Mouse (Mus musculus): ENCODE results near the gene Tsc22d1.

- TF ChIP-seq EP300 (IDR thresholded peaks at IDR 0.05; ENCODE audit: low read length) (no peak), E2F4 (IDR thresholded peaks at IDR 0.05; ENCODE audit: insufficient replicate concordance, low read depth, low read length) (no peak), MAZ (IDR thresholded peaks at IDR 0.05; ENCODE audit: low read depth, low read length) (no peak), TCF12 (IDR thresholded peaks at IDR 0.05; ENCODE audit: low read depth, low read length) (no peak), CTCF (conservative IDR thresholded peaks at IDR 0.05 in 1 of 2, IDR thresholded peaks at IDR 0.05 in 1 of 2; ENCODE audit: low read depth in 2 of 2, low read length in 2 of 2) (no peak), POLR2A (IDR thresholded peaks at IDR 0.05; ENCODE audit: low read depth, low read length) (no peak), TBP (conservative IDR thresholded peaks at IDR 0.05; ENCODE audit: low read depth, low read length) (no peak)
Observed at GRCm38 (mm10) chr14:76487609-76488008, 72.8 kb downstream of the Tsc22d1 start.
